Mouse (Mus musculus): ENCODE results near the gene Cars.

DNA sequence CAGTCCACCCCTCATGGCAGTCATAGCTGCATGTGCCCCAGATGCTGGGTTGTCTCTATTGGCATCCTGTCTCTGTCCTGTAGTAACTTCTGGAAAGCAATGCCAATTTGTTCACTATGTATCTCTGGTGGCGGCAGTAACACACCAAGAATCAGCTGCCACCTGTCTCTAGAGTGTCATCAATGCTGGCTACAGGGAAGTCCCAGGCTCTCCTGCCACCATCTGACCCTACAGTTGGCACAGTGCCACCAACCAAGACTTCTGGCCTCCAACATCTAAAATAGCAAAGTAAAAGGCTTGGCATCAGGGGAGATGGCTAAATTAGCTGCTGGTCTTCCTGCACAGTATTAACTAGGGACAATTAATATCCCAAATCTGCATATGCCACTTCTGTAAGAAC is 67.5 kb downstream of the Cars start:
- TF ChIP-seq CTCF (IDR thresholded peaks at IDR 0.05; ENCODE audit: control insufficient read depth, insufficient read depth, insufficient read length) = no peak
- no peak for TF ChIP-seq USF1 (IDR thresholded peaks at IDR 0.05; ENCODE audit: low read depth)
- no peak for TF ChIP-seq CEBPB (IDR thresholded peaks at IDR 0.05; ENCODE audit: low read depth)
- no peak for TF ChIP-seq MYOG (IDR thresholded peaks at IDR 0.05; ENCODE audit: control insufficient read depth, extremely low read depth, insufficient read length)
- no peak for TF ChIP-seq FOSL1 (IDR thresholded peaks at IDR 0.05; ENCODE audit: insufficient read depth, low read length, poor library complexity, severe bottlenecking)
- no peak for TF ChIP-seq MAX (IDR thresholded peaks at IDR 0.05)
- TF ChIP-seq MYOD1 (IDR thresholded peaks at IDR 0.05; ENCODE audit: control insufficient read depth, insufficient read length, low read depth) = no peak
